Mouse (Mus musculus) v-Abl transformed pro-B cells (cell line): Measurements from ENCODE around the gene Kalrn.
"Not testable (repeated sequence)": the region's sequence is repeated elsewhere in the genome, so short reads cannot be mapped to it uniquely, and the experiment has no call there.

Experiments used
- in situ Hi-C, 2 experiments: fragments of 400-800 bp; cut with MboI; formaldehyde crosslinking; loops; one replicate each; pipeline ENCODE4 v1.15.1; 2025; ENCODE audit not compliant: unreplicated experiment in 2 of 2

Gene Kalrn

DNA sequence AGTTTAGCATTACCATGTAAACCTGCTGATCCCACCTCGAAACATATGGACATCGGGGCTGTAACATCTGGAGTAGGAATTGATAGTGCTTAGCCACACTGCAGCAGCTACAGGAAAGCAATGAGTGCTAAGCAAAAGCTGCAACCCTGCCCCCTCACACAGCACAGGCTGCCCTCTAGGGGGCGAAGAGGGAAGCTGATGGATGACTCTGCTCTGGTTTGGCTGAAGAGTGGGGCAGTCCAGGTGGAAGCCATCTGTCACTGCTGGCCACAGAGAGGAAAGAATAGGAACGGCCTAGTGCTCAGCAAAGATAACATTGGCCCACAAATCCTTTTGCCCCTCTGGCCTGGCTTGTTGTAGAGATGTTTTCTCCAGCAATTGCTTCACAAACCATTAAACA is 250.8 kb downstream of the Kalrn start:
- in situ Hi-C loops = no loop called here

DNA sequence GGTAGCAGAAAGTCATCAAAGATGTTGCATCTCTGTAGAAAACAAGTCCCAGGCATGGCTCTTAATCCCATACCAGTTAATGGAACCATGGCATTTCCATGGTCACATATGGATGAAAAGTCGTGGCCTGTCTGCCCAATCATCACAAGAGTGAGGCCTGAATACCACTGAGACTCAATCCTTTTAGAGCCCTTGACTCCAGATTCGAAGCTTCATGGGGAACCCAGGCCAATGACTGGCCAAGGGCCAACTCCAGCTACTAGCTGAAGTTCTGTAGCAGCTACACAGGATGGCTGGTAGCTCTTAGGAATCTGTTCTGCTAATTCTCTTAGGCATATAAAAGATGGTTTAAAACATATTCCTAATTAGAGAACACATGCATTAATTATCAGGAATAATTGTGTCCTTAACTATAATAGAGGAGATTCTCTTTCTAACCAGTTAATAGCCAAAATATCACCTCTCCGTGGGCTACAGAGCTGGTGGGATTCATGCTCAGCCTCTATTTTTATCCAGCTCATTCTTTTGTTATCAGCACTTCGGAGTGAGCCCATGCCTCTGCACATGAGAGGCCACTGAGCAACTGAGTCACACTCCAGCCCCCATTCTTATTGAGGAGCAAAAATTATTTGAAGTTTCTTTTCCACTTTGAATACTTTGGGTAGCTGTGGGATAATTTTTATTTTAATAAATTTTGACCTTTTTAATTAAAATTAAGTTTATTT is 252.1 kb downstream of the Kalrn start:
- in situ Hi-C loops = no loop called here

DNA sequence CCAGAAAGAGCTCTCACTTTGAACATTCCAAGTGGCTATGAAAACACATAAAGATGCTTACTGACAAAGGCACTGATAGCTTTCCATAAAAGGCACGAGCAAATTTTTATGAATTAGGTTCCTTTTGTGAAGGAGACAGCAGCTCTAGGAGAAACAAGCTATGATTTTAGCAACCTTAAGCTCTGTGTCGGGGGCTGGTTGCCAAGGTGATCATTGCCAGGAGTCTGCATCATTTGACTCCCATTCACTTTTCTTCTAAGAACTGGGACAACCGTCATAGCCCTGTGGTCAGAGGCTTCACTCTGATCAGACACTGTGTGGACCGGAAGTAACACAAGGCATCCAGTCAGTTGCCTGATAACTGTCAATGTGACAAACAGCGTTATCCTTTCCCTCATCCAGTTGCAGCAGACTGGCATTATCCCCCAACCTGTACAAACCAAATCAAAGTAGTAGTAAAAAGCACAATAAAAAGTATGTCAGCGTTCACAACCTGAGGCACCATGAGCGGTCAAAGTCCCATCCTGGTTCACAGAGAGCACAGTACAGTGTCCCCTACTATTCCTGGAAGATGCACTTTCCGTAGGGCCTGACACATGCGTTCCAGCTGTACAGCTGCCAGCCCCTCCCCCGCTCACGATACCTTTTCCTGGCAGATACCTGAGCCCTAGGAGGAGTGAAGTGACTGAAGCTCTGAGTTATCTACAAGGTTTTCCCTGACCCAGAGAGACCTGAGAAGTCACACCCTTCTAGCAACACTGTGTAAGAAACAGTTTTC is 253.1 kb downstream of the Kalrn start:
- in situ Hi-C loops = no loop called here

DNA sequence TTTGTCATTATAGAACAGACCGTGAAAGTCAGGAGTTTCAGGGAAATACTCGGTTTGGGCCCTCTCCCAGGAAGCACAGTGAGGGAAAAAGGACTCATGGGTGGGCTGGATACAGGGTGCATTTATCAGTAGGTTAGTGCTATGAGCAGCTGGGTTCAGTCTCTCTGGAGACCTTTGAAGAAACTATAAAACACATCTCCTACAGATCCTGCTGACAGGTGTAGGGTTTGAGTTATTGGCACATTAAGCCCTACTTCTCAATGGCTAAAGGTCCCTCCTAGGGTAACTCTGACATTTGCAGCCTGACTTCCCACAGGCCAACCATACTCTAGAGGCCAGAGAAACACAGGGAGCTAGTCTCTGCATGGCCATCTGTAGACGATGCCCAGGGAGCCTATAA is 256.2 kb downstream of the Kalrn start:
- in situ Hi-C loops = no loop called here

DNA sequence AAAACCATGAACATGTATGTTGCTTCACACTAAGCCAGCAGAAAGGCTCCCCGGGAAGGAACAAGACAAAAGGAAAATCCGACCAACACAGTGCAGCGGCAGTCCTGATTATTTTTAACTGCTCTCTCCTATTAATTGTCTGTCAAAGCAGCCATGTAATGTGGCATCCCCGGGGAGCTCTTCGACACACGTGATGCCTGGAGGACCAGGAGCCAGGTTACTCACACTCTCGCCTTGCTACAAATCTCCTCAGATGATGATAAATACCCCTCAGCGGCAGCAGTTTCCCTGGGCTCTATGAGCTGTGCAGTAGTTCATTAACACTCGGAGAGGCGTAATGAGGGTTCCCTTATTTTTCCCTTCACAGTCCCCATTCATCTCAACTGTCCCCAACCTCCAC is 257.1 kb downstream of the Kalrn start:
- in situ Hi-C loops = no loop called here

DNA sequence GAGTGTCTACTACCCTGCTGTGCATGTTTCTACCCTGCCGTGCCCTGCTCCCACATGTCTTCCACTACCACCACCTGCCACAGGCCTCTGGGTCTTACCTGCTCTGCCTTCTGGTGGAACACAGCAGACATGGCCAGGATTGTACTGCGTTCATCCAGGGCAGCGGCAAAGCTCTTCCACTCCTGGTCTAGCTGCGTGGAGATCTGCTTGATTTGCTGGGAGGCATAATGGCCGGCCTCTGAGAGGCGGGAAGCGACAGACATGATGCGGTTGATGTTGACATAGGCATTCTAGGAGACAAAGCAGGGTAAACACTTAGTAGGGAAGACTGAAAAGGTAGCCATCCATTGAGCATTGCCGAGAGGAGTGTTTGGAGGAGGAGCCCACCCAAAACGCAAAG is 259.3 kb downstream of the Kalrn start:
- in situ Hi-C loops = no loop called here

DNA sequence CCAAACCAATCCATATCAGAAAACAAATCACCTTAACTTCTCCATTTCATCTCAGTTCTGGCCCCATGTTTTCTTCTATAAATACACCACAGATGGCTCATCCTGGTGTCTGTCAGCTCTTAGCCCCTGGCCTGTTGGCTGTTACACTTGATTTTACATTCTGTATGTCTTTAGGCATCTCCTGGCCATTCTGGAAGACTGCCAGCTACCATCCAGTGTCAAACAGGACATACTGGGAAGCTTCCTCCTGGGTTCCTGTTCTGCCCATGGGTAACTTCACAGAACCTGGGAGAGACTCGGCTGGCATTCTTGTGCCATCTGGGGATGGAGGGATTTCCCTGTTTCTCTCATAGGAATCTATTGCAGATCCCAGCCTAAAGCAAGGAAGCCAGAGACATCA is 261.8 kb downstream of the Kalrn start:
- in situ Hi-C loops = no loop called here

DNA sequence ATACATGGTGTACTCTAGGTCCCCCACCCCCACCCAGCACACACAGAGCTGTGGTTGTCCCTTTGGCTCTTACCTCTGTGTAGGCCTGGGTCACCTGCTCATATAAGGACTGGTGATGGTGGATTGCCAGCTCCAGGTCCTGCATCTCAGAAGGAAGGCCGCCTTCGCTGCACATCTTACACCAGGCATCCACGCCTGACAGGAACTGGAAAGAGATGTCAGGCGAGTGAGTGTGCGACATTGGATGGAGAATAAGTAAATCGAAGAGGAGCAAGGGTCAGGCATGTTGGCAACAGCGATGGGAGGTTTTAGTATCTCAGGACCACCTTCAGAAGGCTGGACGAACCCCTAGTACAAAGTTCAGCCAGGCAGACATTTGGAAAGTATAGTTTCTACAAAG is 263.0 kb downstream of the Kalrn start:
- in situ Hi-C loops = no loop called here

DNA sequence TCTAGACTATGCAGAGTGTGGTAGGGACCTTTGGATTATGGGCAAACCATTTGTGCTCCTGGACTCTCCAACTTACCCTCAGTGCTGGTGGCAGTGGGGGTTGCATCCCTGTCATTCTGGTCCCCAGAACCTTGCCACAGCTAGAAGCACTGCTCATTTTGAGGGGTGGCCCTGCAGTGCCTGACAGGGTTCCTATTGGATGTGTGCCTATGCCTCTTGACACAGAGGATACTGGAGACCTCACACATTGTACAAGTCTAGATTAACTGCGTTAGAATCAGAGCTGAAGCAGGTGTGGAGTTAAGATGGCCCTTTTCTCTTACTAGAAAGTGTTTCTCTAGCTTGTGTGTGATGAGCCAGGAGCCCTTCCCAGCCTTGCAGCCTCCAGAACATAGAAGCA is 265.0 kb downstream of the Kalrn start:
- in situ Hi-C loops = no loop called here

DNA sequence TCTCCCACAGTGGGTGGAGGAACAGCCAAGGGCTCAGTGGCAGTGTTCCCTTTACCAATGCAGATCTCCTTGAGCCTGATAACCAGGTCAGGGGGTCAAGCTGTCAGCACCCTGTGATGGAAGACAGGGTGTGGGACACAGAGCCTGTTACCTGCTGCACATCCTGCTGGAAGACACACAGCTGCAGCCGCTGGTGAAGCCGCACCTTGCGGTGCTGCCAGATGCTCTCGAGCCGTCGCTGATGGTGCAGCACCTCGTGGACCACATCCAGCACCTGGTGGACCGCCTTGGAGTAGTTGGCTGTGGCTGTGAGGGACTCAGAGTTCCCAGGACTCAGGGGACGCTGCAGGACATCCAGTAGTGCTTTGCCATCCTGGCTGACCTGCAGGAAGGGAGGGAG is 265.9 kb downstream of the Kalrn start:
- in situ Hi-C loops = no loop called here

DNA sequence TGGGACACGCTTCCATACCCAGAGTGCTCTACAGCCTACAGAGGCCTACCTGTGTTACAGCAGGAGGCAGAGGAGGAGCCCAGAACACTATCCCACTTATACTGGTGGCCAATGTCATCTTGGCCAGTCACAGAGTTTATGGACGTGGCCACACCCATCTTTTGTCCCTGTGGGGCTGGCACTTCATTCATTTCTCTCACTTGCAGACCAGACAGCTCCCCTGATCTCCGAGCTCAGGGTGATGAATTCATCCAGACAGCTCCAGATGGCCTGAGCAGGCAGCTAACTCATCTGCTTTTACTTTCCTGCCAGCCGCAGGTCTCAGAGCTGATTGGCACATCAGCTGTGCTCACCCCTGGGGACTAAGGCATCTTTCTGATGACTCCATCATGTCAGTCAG is 267.7 kb downstream of the Kalrn start:
- in situ Hi-C loops = no loop called here

DNA sequence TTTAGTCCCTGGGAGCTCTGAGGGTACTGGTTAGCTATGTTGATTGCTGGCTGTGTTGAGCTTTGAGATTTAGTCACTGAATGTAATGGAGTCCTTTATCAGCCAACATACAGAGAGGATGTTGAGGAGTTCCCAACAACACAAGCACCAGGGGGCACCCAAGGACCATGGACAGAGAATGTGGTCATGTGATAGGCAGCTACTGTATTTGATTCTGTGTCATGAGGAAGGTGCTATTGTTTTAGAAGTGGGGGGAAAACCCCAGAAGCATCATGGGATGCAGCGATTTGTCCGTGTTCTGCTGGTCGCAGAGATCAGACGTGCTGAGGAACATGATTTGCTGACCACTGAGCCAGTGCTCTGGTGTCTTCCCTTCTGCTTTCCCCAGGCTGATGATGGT is 269.5 kb downstream of the Kalrn start:
- in situ Hi-C loops = not testable (repeated sequence)

DNA sequence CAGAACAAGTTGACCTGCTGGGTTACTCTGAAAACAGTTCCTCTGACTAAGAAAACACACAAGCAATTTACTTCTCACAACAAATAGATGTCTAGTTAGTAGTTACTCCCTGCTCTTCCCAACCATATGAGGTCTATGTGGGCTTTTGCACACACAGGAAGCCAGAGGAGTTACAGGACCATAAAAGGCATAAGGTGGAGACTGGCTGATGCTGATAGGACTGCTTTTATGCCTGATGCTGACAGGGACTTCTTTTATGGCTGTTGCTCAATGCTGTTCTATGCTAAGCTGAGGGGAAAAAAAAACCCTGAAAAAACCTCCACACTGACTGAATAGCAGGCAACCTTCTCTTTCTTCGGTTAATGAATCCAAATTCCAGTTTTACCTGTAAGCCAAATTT is 270.8 kb downstream of the Kalrn start:
- in situ Hi-C loops = no loop called here

DNA sequence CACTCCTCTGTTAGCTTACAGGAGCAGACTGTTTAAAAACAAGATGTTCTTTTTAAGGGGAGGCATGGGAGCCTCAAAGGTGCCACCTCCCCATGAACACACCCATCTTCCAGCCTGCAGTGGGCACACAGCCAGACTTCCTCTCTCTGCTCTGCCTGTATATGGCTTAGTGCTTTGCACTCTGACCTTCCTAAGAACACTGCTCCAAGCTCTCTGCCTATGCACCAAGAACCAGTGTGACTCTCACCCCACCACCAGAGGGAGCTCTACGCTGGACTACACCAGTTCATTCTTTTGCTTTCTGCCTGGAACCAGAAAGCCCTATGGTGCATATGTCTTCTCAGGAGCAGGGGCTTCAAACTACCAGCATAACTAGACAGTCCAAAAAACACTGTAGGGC is 271.3 kb downstream of the Kalrn start:
- in situ Hi-C loops = no loop called here

DNA sequence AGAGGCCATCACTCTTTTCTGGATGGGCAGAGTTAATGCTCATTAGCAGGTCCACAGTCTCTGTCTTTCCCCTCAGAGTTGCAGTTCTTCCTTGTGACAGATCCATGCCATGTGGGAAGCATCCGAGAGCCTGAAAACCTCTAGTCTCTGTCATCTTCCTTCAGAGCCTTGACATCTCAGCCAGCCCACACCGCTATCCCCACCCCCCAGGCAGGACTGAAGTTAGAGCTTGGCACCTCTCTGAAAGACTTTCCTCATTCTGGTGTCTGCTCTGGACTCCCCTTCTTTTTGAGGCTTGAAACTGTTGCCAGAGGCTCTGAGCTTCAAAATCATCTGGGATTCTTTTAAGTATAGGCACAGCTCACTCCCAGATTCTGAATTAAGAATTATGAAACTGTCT is 274.1 kb downstream of the Kalrn start:
- in situ Hi-C loops = no loop called here

DNA sequence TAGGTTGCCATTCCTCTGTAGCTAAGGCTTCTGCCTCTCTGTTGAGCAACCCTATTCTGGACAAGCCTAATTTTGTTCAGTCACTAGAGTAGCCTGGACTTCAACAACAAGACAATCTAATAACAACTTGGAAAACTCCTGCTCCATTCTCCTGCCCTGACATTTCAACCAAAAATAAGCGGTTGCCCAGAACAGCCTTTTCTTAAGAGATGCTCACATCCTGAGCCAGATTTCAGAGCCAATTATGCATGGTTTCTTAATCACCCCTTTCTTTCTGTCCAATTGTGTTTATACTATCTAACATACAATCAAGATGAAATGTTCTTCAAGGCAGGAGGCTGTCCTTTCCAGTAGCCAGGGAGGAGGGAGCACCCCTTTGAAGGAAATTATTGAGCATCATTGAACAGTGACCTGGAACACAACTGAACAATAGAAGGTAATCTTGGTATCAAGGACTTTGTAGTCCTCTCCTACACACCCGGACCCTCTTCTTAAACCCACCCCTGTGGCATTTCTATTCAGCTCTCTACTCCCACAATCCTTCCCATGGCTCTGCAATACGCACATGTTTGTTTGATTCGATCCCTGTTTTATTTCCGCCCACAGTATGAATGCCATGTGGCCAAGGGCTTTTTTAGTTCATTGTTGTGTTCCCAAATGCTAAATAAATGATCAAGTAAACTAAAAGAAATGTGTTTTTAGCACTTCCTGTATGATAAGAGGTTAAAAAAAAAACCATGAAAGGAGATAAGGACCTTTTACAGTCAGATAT is 275.2 kb downstream of the Kalrn start:
- in situ Hi-C loops = no loop called here

DNA sequence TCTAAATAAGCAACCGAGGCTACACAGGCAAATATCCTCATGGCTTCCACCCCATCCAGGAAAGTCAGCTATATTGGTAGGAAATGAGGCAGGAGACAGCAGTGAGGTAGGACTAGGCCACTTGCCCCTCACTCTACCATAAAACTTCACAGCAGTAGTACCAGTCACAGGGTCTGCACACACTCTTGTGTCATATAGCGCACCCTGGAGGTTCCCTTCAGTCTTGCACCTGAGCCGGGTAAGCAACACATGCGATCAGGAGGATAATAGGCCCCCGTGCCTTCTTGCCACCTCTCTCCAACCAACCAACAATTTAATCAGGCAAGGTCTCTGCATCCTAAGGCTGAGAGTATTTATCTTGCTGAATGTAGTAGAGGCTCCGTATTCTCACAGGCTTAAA is 278.8 kb downstream of the Kalrn start:
- in situ Hi-C loops = no loop called here

DNA sequence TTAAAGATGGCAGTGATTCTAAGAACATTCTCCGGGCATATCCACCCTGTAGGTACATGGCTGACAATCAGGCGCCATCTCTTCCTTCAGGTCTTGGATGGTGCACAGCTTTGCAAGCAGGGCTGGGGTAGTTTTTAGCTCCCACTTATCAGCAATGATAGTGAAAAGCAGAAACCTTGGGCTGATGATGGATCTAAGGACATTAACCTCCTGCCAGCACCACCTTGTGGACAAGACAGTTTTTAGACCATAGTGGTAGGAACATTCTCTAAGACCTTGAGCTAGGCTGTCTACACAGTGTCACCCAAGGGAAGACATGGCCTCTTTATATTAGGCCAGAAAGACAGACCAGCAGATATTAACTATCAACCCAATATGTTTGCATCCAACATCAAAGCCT is 279.7 kb downstream of the Kalrn start:
- in situ Hi-C loops = no loop called here

DNA sequence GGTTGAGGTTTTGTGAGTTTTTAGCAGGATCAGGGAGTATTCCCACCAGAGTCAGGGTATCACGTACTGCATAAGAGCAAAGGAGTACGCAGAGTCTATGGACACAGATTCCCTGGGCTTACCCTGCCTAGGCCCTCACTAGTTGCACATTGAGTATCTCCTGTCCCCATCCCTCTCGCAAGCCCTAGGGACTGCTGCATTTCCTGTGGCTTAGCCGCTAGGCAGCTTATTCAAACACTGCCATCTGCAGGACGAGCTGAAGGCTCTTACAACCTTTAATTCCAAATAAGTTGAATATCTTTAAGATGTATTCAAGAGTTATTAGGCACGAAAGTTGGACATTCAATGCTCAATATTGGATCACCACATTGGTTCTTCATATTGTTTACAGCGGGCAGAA is 283.7 kb downstream of the Kalrn start:
- in situ Hi-C loops = no loop called here

DNA sequence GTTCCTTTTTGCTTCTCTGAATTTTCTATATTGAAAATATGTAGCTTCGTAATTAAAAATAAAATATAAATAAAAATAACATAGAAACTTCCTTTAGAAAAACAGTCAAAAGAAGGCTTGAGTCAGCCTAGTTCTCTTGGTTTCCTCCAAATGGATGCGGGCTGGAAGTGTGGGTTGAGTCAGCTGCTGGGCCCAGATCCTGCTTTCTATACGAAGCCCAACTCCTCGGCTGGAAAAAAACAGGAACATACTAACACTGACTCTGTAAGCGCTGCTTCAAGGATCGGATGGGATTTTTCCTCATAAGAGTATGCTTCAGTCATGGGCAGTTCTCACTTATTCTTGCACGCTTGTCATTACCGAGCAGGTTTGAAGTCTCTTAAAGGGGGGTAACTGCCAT is 291.3 kb downstream of the Kalrn start:
- in situ Hi-C loops = no loop called here

DNA sequence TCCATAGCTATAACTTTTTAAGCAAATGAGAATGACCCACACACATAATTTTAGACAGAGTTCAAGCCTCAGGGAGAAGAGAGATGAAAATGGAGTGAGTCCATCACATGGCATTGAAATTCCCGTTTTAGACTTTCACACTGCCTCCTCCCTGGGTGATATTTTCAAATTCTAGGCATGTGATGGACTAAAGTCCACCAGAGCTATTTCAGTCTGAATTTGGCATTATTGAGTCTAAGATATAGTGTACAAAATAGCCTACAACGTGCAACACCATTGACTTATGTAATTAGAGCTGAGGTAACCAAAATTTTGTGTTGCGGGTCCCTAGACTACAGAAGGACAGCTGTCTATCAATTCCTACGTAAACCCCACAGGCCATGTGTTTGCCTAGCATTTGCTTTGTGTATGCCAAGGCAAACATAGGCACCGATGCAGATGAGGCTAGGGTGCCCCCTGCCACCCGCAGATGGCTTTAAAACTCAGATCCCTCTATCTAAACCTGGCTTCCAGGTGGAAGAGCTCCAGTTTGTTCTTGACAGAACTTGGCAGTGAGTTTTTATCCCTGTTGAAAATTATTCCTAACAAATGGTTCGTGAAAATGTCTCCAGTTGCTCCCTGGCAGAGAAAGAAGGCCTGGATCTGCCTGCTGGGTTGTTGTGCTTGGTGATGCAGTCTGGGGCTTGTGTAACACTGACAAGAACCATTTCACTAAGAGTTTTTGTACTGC is 293.5 kb downstream of the Kalrn start:
- in situ Hi-C loops = no loop called here
